Mouse (Mus musculus): Measurements from ENCODE around the gene Tldc2. TPM values are rescaled to one million over a fixed set of nuclear protein-coding genes. Genes with fewer than 3 reads are reported as not detected.

Tldc2 gene
- polyA plus RNA-seq, 1 experiment from 2014 or later: not detected

DNA sequence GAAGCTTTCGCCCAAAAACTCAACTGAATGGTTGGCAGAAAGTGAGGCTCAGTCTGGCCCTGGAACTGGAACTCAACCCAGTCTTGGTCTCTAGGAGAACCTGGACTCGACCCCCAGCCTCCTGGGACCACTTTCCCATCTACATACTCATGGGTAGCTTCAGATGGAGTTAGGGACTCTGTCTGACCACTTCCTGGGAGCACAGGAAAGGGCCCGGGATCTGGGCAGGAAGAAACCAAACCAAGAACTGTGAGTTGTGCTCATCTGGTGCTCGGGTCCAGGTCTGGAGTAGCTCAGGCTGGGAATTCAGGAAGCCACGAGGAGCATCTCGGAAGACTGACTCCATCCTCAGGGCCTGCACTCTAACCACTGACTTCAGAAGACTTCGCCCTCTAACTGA lies 10.3 kb upstream of the Tldc2 start:
- peak overlapping the region; percentile 85 for H3K4me2 ChIP-seq (ENCODE audit: low read depth, low read length)
- H3K9me3 ChIP-seq (replicated peaks; ENCODE audit: control insufficient read depth, low read length): no peaks in the 10 kb centered on the region
- H3K27ac ChIP-seq (replicated peaks; ENCODE audit: low read depth, low read length): no peak overlapping the region
- peak overlapping the region; percentile 7; the same call in 1 of the 2 replicates for H3K4me3 ChIP-seq (ENCODE audit: low read depth, low read length)
- no peak overlapping the region; the same call in 1 of the 2 replicates for H3K9ac ChIP-seq (replicated peaks; ENCODE audit: low read length)
- ATAC-seq (replicated peaks; ENCODE audit: insufficient number of reproducible peaks, low FRiP score, low TSS enrichment, low read depth) (no peak), DNase-seq (ENCODE audit: low spot score) (no peak)
- H3K4me1 ChIP-seq (ENCODE audit: control insufficient read depth, insufficient read depth, low read length): peaks cover 18% of the 10 kb centered on the region
- peaks cover 3% of the 10 kb centered on the region for H3K36me3 ChIP-seq (replicated peaks; ENCODE audit: control insufficient read depth, insufficient read depth, low read depth, low read length)
- no peaks in the 10 kb centered on the region for H3K27me3 ChIP-seq (ENCODE audit: control insufficient read depth, insufficient read depth, low read length)
- WGBS: 85% methylated on average over 7 of the region's 7 CpGs

DNA sequence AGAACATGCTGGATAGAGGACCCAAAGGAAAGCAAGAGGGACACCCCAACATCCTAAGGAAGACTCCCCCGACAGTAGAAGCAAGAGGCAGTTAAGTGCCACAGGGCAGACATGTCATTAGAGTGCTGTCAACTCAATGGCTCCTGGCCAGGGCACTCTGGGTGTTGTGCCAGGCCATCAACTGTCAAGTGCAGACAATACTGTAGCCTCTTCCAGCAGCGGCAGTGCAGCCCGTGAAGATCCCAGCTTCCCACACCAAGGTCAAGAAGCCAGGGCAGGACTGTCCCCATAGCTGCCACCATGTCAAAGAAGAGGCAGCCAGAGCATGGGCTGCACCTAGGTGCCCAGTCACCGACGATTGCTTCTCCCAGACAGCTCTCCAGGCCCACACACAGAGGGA lies 9.7 kb upstream of the Tldc2 start:
- DNase-seq (ENCODE audit: low spot score) (no peak), ATAC-seq (replicated peaks; ENCODE audit: insufficient number of reproducible peaks, low FRiP score, low TSS enrichment, low read depth) (no peak)
- H3K4me2 ChIP-seq (ENCODE audit: low read depth, low read length): peak overlapping the region; percentile 85
- no peaks in the 10 kb centered on the region for H3K9me3 ChIP-seq (replicated peaks; ENCODE audit: control insufficient read depth, low read length)
- WGBS: 38% methylated on average over 5 of the region's 5 CpGs
- peaks cover 3% of the 10 kb centered on the region for H3K36me3 ChIP-seq (replicated peaks; ENCODE audit: control insufficient read depth, insufficient read depth, low read depth, low read length)
- H3K4me1 ChIP-seq (ENCODE audit: control insufficient read depth, insufficient read depth, low read length): peaks cover 16% of the 10 kb centered on the region
- H3K4me3 ChIP-seq (ENCODE audit: low read depth, low read length): peak overlapping the region; percentile 91
- H3K27ac ChIP-seq (replicated peaks; ENCODE audit: low read depth, low read length): no peak overlapping the region
- H3K9ac ChIP-seq (replicated peaks; ENCODE audit: low read length): peak overlapping the region; percentile 99
- no peaks in the 10 kb centered on the region for H3K27me3 ChIP-seq (ENCODE audit: control insufficient read depth, insufficient read depth, low read length)

DNA sequence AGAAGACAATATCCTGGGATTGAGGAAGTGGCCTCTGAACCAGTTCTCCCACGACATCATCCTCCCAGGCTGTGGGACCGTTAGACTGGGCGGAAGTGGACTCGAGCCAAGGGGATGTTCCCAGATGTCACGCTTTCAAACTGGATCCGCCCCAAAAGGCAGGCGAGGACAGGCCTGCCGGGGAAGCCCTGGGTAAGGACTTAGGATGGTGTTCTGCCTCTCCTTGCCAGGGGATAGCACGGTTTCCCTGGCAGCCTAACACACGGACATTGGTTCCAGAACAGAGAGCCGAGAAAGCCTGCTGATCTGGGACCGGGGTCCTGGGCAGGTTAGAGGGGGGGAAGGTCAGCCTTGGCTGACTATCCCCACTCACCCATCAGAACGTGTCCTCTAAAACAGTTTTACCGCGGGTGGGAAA lies 9.2 kb upstream of the Tldc2 start:
- 0 out of 2 replicates have a peak overlapping the region, but pooled peaks have one; percentile 98 for H3K27ac ChIP-seq (replicated peaks; ENCODE audit: low read depth, low read length)
- H3K4me2 ChIP-seq (ENCODE audit: low read depth, low read length): peak overlapping the region; percentile 85
- peak; percentile 57 for DNase-seq (ENCODE audit: low spot score)
- peak overlapping the region; percentile 91 for H3K4me3 ChIP-seq (ENCODE audit: low read depth, low read length)
- WGBS: 0% methylated on average over 15 of the region's 15 CpGs
- no peak for ATAC-seq (replicated peaks; ENCODE audit: insufficient number of reproducible peaks, low FRiP score, low TSS enrichment, low read depth)
- no peaks in the 10 kb centered on the region for H3K36me3 ChIP-seq (replicated peaks; ENCODE audit: control insufficient read depth, insufficient read depth, low read depth, low read length)
- H3K4me1 ChIP-seq (ENCODE audit: control insufficient read depth, insufficient read depth, low read length): peaks cover 16% of the 10 kb centered on the region
- H3K27me3 ChIP-seq (ENCODE audit: control insufficient read depth, insufficient read depth, low read length): no peaks in the 10 kb centered on the region
- H3K9me3 ChIP-seq (replicated peaks; ENCODE audit: control insufficient read depth, low read length): no peaks in the 10 kb centered on the region
- H3K9ac ChIP-seq (replicated peaks; ENCODE audit: low read length): peak overlapping the region; percentile 99

DNA sequence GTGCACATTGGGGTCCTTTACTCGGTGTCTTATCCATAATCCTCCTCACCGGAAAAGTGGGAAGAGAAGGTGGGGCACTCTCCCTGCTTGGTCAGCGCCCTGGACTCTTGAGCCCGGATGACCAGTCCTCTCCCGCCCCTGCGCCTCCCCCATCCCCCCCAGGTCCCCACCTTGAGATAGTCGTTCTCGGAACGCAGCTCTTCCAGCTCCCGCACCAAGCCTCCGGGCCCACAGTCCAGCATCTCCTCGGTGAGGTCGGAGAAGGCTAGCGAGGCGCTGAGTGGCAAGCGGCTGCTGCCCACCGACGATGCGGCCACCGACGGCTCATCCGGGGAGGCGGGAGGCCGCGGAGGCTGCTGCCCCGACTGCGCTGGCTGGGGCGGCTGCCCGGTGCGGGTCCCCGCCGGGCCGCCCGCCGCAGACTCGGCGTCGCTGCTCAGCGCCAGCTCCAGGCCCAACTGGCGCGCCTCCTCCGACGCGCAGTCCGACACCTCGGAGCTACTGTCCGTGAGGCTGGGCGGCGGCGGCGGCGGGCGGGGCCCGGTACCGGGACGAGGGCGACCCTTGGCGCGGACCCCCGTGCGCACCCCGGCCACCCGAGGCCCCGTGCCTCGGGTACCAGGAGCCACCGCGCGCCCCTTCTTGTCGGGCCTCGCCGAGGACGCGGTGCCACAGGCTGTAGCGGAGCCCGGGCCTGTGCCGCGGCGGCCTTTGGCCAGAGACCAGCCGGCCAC lies 8.6 kb upstream of the Tldc2 start:
- Histone ChIP-seq H3K9me3 (replicated peaks; ENCODE audit: control insufficient read depth, low read length) (no peaks in the 10 kb centered on the region), H3K4me3 (ENCODE audit: low read depth, low read length) (peak overlapping the region; percentile 91), H3K27me3 (ENCODE audit: control insufficient read depth, insufficient read depth, low read length) (no peaks in the 10 kb centered on the region), H3K27ac (replicated peaks; ENCODE audit: low read depth, low read length) (peak overlapping the region; percentile 98), H3K9ac (replicated peaks; ENCODE audit: low read length) (peak overlapping the region; percentile 99), H3K36me3 (replicated peaks; ENCODE audit: control insufficient read depth, insufficient read depth, low read depth, low read length) (no peaks in the 10 kb centered on the region), H3K4me1 (ENCODE audit: control insufficient read depth, insufficient read depth, low read length) (peaks cover 16% of the 10 kb centered on the region), H3K4me2 (ENCODE audit: low read depth, low read length) (peak overlapping the region; percentile 85)
- under 1% methylated on average over 61 of the region's 79 CpGs for WGBS
- peak; percentile 19 for DNase-seq (ENCODE audit: low spot score)
- ATAC-seq (replicated peaks; ENCODE audit: insufficient number of reproducible peaks, low FRiP score, low TSS enrichment, low read depth): peak; percentile 7

DNA sequence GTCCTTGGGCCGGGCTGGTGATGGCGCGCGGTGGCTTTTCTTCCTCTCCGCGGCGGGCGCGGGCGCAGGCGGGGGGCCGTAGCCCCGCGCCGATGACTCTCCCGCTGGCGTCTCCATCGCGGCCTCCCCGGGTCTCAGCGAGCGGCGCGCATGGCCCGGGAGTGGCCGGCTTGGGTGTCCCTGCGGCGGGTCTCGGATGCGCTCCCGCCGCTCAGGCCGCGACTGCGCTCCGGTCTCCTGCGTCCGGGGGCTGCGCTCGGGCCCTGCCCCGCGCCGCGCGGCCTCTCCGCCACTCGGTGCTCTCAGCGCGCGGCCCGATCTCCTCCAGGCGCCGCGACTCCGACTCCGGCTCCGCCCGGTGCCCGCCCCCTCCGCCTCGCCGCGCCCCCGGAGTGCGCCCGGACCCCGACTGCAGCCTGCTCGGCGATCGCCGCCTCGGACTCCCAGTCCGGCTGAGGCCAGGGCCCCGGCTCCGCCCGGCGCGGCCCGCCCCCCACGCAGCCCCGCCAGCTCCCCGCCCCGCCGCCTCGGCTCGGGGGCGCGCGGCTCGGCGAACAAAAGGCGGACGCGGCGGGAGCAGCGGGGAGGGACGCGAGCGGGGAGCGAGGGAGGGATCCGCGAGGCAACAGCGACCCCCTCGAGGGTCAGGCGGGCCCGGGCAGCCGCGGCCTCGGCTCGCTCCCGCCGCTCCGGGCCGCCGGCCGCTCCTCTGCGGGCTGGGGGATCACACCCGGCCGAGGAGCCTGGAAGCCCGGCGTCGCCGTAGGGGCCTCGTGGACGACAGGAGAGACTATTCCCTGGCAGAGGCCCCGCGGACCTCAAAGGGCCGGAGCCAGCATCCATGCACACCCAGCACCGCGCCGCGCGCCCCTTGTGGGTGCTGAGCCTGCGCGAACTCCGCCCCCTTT lies 7.8 kb upstream of the Tldc2 start, which contains the start of gene Soga1:
Gene Soga1, minus strand, starts transcription at position 462 of the 908 bp plus-strand sequence.
- Histone ChIP-seq H3K9me3 (replicated peaks; ENCODE audit: control insufficient read depth, low read length) (no peaks in the 10 kb centered on the region), H3K4me1 (ENCODE audit: control insufficient read depth, insufficient read depth, low read length) (peaks cover 16% of the 10 kb centered on the region), H3K4me3 (ENCODE audit: low read depth, low read length) (peak within 1 kb of the TSS; percentile 91), H3K27me3 (ENCODE audit: control insufficient read depth, insufficient read depth, low read length) (no peaks in the 10 kb centered on the region), H3K9ac (replicated peaks; ENCODE audit: low read length) (peak within 1 kb of the TSS; percentile 99), H3K4me2 (ENCODE audit: low read depth, low read length) (peak within 1 kb of the TSS; percentile 85), H3K27ac (replicated peaks; ENCODE audit: low read depth, low read length) (peak within 1 kb of the TSS; percentile 98), H3K36me3 (replicated peaks; ENCODE audit: control insufficient read depth, insufficient read depth, low read depth, low read length) (no peaks in the 10 kb centered on the region)
- under 1% methylated on average over 91 of the region's 136 CpGs for WGBS
- DNase-seq (ENCODE audit: low spot score): peak; percentile 92
- peak; percentile 90 for ATAC-seq (replicated peaks; ENCODE audit: insufficient number of reproducible peaks, low FRiP score, low TSS enrichment, low read depth)

DNA sequence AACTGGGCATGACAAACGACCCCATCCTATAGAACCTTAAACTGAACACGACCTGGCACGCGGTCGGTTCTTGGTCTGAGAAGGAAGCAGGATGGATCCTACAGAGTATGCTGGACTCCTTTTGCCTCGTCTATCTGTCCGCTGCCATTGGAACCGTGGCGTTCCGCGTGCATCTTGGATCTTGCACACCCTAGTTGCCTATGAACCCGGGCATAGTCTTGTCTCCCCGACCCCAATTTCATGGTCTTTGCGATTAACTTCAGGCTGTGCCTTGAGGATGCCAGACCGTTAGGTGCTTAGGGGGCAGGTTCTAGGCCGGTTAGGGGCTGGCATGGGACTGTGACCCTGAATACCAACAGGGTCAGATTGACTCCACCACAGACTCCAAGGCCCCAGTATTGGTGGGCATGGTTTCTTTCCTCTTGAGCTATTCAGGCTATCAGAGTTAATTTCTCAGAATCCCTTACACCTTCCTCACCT lies 7.1 kb upstream of the Tldc2 start:
- H3K4me1 ChIP-seq (ENCODE audit: control insufficient read depth, insufficient read depth, low read length): peaks cover 16% of the 10 kb centered on the region
- 9% methylated on average over 16 of the region's 16 CpGs for whole genome bisulfite sequencing
- H3K27me3 ChIP-seq (ENCODE audit: control insufficient read depth, insufficient read depth, low read length): no peaks in the 10 kb centered on the region
- H3K36me3 ChIP-seq (replicated peaks; ENCODE audit: control insufficient read depth, insufficient read depth, low read depth, low read length): no peaks in the 10 kb centered on the region
- H3K4me2 ChIP-seq (ENCODE audit: low read depth, low read length): peak overlapping the region; percentile 85
- DNase-seq (ENCODE audit: low spot score) (no peak), ATAC-seq (replicated peaks; ENCODE audit: insufficient number of reproducible peaks, low FRiP score, low TSS enrichment, low read depth) (no peak)
- peak overlapping the region; percentile 98 for H3K27ac ChIP-seq (replicated peaks; ENCODE audit: low read depth, low read length)
- peak overlapping the region; percentile 91 for H3K4me3 ChIP-seq (ENCODE audit: low read depth, low read length)
- H3K9ac ChIP-seq (replicated peaks; ENCODE audit: low read length): peak overlapping the region; percentile 99
- H3K9me3 ChIP-seq (replicated peaks; ENCODE audit: control insufficient read depth, low read length): no peaks in the 10 kb centered on the region

DNA sequence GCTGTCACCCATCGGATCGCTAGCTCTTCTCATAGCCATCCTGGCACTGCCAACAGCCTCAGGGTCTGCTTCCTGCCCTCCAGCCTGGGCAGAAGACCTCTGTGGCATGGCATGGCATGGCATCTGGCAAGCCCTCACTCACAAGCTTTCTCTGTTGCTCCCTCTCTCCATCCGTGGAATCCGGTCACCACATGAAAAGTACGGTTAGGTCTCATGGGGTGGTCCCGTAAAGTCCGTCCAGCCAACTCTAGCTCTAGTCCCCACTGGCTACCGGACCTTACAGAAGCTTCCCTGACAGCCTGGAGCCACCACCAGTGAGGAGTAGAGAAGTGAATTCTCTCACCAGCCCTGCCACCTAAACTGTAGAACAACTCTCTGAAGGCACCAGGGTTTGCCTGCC lies 5.5 kb upstream of the Tldc2 start:
- H3K4me2 ChIP-seq (ENCODE audit: low read depth, low read length): no peak overlapping the region
- no peak for ATAC-seq (replicated peaks; ENCODE audit: insufficient number of reproducible peaks, low FRiP score, low TSS enrichment, low read depth)
- no peaks in the 10 kb centered on the region for H3K36me3 ChIP-seq (replicated peaks; ENCODE audit: control insufficient read depth, insufficient read depth, low read depth, low read length)
- no peaks in the 10 kb centered on the region for H3K9me3 ChIP-seq (replicated peaks; ENCODE audit: control insufficient read depth, low read length)
- no peak for DNase-seq (ENCODE audit: low spot score)
- peaks cover 7% of the 10 kb centered on the region for H3K4me1 ChIP-seq (ENCODE audit: control insufficient read depth, insufficient read depth, low read length)
- H3K4me3 ChIP-seq (ENCODE audit: low read depth, low read length): no peak overlapping the region
- no peak overlapping the region for H3K9ac ChIP-seq (replicated peaks; ENCODE audit: low read length)
- no peaks in the 10 kb centered on the region for H3K27me3 ChIP-seq (ENCODE audit: control insufficient read depth, insufficient read depth, low read length)
- WGBS: 91% methylated on average over 8 of the region's 8 CpGs
- H3K27ac ChIP-seq (replicated peaks; ENCODE audit: low read depth, low read length): no peak overlapping the region

Measured in embryonic facial prominence, embryonic 11.5 days (tissue).